Mouse (Mus musculus) stomach, postnatal 0 days (tissue): ENCODE data around the gene Tshz2.

Experiments
- CTCF ChIP-seq: IDR thresholded peaks from 2 replicates; pipeline ENCODE4 v1.5.1; 2016; ENCODE audit warnings: antibody characterized with exemption, low read depth, mild to moderate bottlenecking, moderate library complexity
- EP300 ChIP-seq: optimal IDR thresholded peaks from 2 replicates; pipeline ENCODE3; 2016; ENCODE audit warnings: antibody characterized with exemption

GRCm38 (mm10) chr2:169826316-169826715 lies 193.5 kb downstream of the Tshz2 start:
- TF ChIP-seq CTCF: no peak
- no peak for TF ChIP-seq EP300
